Mouse (Mus musculus): ENCODE data around the gene Dcaf7. TPM values are rescaled to one million over a fixed set of nuclear protein-coding genes. Genes with fewer than 3 reads are reported as not detected.
A peak's percentile ranks its signal among the peaks of the same experiment; 100 is the strongest.
"Not testable (repeated sequence)": the region's sequence is repeated elsewhere in the genome, so short reads cannot be mapped to it uniquely, and the experiment has no call there.

The Dcaf7 gene
- polyA plus RNA-seq, 1 experiment from 2014 or later = 35.0 TPM

GRCm38 (mm10) chr11:106065073-106065922 lies 28.6 kb downstream of the Dcaf7 start:
- Histone ChIP-seq H3K4me3 (peak overlapping the region; percentile 98), H3K4me2 (peak overlapping the region; percentile 90), H3K4me1 (replicated peaks) (peaks cover 9% of the 10 kb centered on the region), H3K9me3 (replicated peaks) (no peaks in the 10 kb centered on the region), H3K27ac (peak overlapping the region; percentile 93; the same call in 1 of the 2 replicates), H3K36me3 (0 out of 2 replicates have a peak, but pooled peaks cover 4% of the 10 kb centered on the region), H3K9ac (peak overlapping the region; percentile 94; the same call in 1 of the 2 replicates), H3K27me3 (no peaks in the 10 kb centered on the region)
- no peak for ATAC-seq (replicated peaks; ENCODE audit: insufficient number of reproducible peaks, insufficient read depth, low FRiP score, low read depth)
- 42% methylated on average over 18 of the region's 18 CpGs for WGBS

- Histone ChIP-seq H3K36me3 (0 out of 2 replicates have a peak, but pooled peaks cover 4% of the 10 kb centered on the region), H3K4me3 (peak within 1 kb of the TSS; percentile 98), H3K27ac (peak within 1 kb of the TSS; percentile 93), H3K4me2 (peak within 1 kb of the TSS; percentile 90), H3K4me1 (replicated peaks) (peaks cover 9% of the 10 kb centered on the region), H3K9ac (peak within 1 kb of the TSS; percentile 94), H3K9me3 (replicated peaks) (no peaks in the 10 kb centered on the region), H3K27me3 (no peaks in the 10 kb centered on the region)
- ATAC-seq (replicated peaks; ENCODE audit: insufficient number of reproducible peaks, insufficient read depth, low FRiP score, low read depth) = peak; percentile 96
- under 1% methylated on average over 49 of the region's 49 CpGs for WGBS
Measured at GRCm38 (mm10) chr11:106065923-106066571, 29.4 kb downstream of the Dcaf7 start, which contains the start of gene Taco1. Gene Taco1 (plus strand): TSS chr11:106066061.

- Histone ChIP-seq H3K27ac (peak overlapping the region; percentile 93), H3K4me3 (peak overlapping the region; percentile 98), H3K4me2 (peak overlapping the region; percentile 90), H3K9ac (peak overlapping the region; percentile 94)
- not testable (repeated sequence) for H3K27me3 ChIP-seq; H3K36me3 ChIP-seq; ATAC-seq (replicated peaks; ENCODE audit: insufficient number of reproducible peaks, insufficient read depth, low FRiP score, low read depth); H3K9me3 ChIP-seq (replicated peaks); H3K4me1 ChIP-seq (replicated peaks)
- WGBS = 13% methylated on average over 23 of the region's 23 CpGs
Measured at GRCm38 (mm10) chr11:106066616-106067015, 29.9 kb downstream of the Dcaf7 start.

GRCm38 (mm10) chr11:106073774-106074173 lies 37.1 kb downstream of the Dcaf7 start:
- Histone ChIP-seq H3K27me3 (no peaks in the 10 kb centered on the region), H3K9ac (no peak overlapping the region), H3K4me2 (no peak overlapping the region), H3K36me3 (peaks cover 27% of the 10 kb centered on the region), H3K4me1 (replicated peaks) (no peaks in the 10 kb centered on the region), H3K27ac (no peak overlapping the region), H3K4me3 (no peak overlapping the region), H3K9me3 (replicated peaks) (no peaks in the 10 kb centered on the region)
- 74% methylated on average over 3 of the region's 3 CpGs for WGBS
- no peak for ATAC-seq (replicated peaks; ENCODE audit: insufficient number of reproducible peaks, insufficient read depth, low FRiP score, low read depth)

- peaks cover 23% of the 10 kb centered on the region for H3K36me3 ChIP-seq
- no peak overlapping the region for H3K27ac ChIP-seq
- no peaks in the 10 kb centered on the region for H3K27me3 ChIP-seq
- no peak for ATAC-seq (replicated peaks; ENCODE audit: insufficient number of reproducible peaks, insufficient read depth, low FRiP score, low read depth)
- no peak overlapping the region for H3K4me2 ChIP-seq
- H3K9ac ChIP-seq = no peak overlapping the region
- WGBS = 4% methylated on average over 4 of the region's 4 CpGs
- no peaks in the 10 kb centered on the region for H3K9me3 ChIP-seq (replicated peaks)
- no peak overlapping the region for H3K4me3 ChIP-seq
- no peaks in the 10 kb centered on the region for H3K4me1 ChIP-seq (replicated peaks)
Measured at GRCm38 (mm10) chr11:106076321-106076720, 39.6 kb downstream of the Dcaf7 start.

GRCm38 (mm10) chr11:106083708-106084701 lies 47.3 kb downstream of the Dcaf7 start, which contains the start of gene Map3k3:
Gene Map3k3 (plus strand): TSS chr11:106084613.
- H3K4me1 ChIP-seq (replicated peaks) = peaks cover 16% of the 10 kb centered on the region
- WGBS = 1% methylated on average over 69 of the region's 69 CpGs
- no peaks in the 10 kb centered on the region for H3K36me3 ChIP-seq
- peak within 1 kb of the TSS; percentile 99 for H3K27ac ChIP-seq
- H3K9me3 ChIP-seq (replicated peaks) = no peaks in the 10 kb centered on the region
- peak within 1 kb of the TSS; percentile 96 for H3K9ac ChIP-seq
- H3K4me3 ChIP-seq = peak within 1 kb of the TSS; percentile 100
- no peaks in the 10 kb centered on the region for H3K27me3 ChIP-seq
- ATAC-seq (replicated peaks; ENCODE audit: insufficient number of reproducible peaks, insufficient read depth, low FRiP score, low read depth) = peak; percentile 97
- H3K4me2 ChIP-seq = peak within 1 kb of the TSS; percentile 84

GRCm38 (mm10) chr11:106084911-106085561 lies 48.4 kb downstream of the Dcaf7 start:
- ATAC-seq (replicated peaks; ENCODE audit: insufficient number of reproducible peaks, insufficient read depth, low FRiP score, low read depth) = peak; percentile 74
- WGBS = 1% methylated on average over 54 of the region's 61 CpGs
- Histone ChIP-seq H3K36me3 (no peaks in the 10 kb centered on the region), H3K4me2 (peak overlapping the region; percentile 84), H3K27ac (peak overlapping the region; percentile 99), H3K9ac (peak overlapping the region; percentile 96), H3K4me3 (peak overlapping the region; percentile 100), H3K9me3 (replicated peaks) (no peaks in the 10 kb centered on the region), H3K27me3 (no peaks in the 10 kb centered on the region), H3K4me1 (replicated peaks) (peaks cover 16% of the 10 kb centered on the region)

- Histone ChIP-seq H3K27ac (peak overlapping the region; percentile 48), H3K27me3 (no peaks in the 10 kb centered on the region), H3K4me1 (replicated peaks) (no peaks in the 10 kb centered on the region), H3K4me2 (no peak overlapping the region), H3K9ac (no peak overlapping the region), H3K9me3 (replicated peaks) (no peaks in the 10 kb centered on the region), H3K4me3 (no peak overlapping the region), H3K36me3 (peaks cover 6% of the 10 kb centered on the region; the same call in 1 of the 2 replicates)
- 74% methylated on average over 1 of the region's 1 CpGs for WGBS
- ATAC-seq (replicated peaks; ENCODE audit: insufficient number of reproducible peaks, insufficient read depth, low FRiP score, low read depth) = peak; percentile 47; the same call in 1 of the 2 replicates
Measured at GRCm38 (mm10) chr11:106098223-106098622, 61.6 kb downstream of the Dcaf7 start.

GRCm38 (mm10) chr11:106102866-106103265 lies 66.2 kb downstream of the Dcaf7 start:
- ATAC-seq (replicated peaks; ENCODE audit: insufficient number of reproducible peaks, insufficient read depth, low FRiP score, low read depth) = no peak
- Histone ChIP-seq H3K36me3 (peaks cover 6% of the 10 kb centered on the region; the same call in 1 of the 2 replicates), H3K4me3 (no peak overlapping the region), H3K27ac (no peak overlapping the region), H3K9me3 (replicated peaks) (no peaks in the 10 kb centered on the region), H3K4me2 (no peak overlapping the region), H3K27me3 (no peaks in the 10 kb centered on the region), H3K4me1 (replicated peaks) (no peaks in the 10 kb centered on the region), H3K9ac (no peak overlapping the region)
- WGBS = 88% methylated on average over 3 of the region's 3 CpGs

- Histone ChIP-seq H3K4me2 (no peak overlapping the region), H3K9ac (no peak overlapping the region), H3K27me3 (no peaks in the 10 kb centered on the region), H3K4me1 (replicated peaks) (no peaks in the 10 kb centered on the region), H3K36me3 (peaks cover 6% of the 10 kb centered on the region; the same call in 1 of the 2 replicates), H3K27ac (no peak overlapping the region), H3K4me3 (no peak overlapping the region), H3K9me3 (replicated peaks) (no peaks in the 10 kb centered on the region)
- WGBS = 77% methylated on average over 8 of the region's 8 CpGs
- no peak for ATAC-seq (replicated peaks; ENCODE audit: insufficient number of reproducible peaks, insufficient read depth, low FRiP score, low read depth)
Measured at GRCm38 (mm10) chr11:106106047-106106587, 69.4 kb downstream of the Dcaf7 start.

Measured in heart, embryonic 15.5 days (tissue).